Mouse (Mus musculus): ENCODE results near the gene Mybpc2.

Gene Mybpc2

GRCm38 (mm10) chr7:44485572-44486195 lies 38.8 kb downstream of the Mybpc2 start:
- no peak for DNase-seq (ENCODE audit: low read depth, low spot score)

- DNase-seq (ENCODE audit: low read depth, low spot score): peak; percentile 65
Measured at GRCm38 (mm10) chr7:44484841-44485571, 39.5 kb downstream of the Mybpc2 start.

GRCm38 (mm10) chr7:44484109-44484508 lies 40.3 kb downstream of the Mybpc2 start:
- DNase-seq (ENCODE audit: low read depth, low spot score): no peak

GRCm38 (mm10) chr7:44482836-44483435 lies 41.5 kb downstream of the Mybpc2 start:
- no peak for DNase-seq (ENCODE audit: low read depth, low spot score)

- DNase-seq (ENCODE audit: low read depth, low spot score): no peak
Measured at GRCm38 (mm10) chr7:44475046-44475614, 49.3 kb downstream of the Mybpc2 start.

- no peak for DNase-seq (ENCODE audit: low read depth, low spot score)
Measured at GRCm38 (mm10) chr7:44474419-44474818, 50.0 kb downstream of the Mybpc2 start.

GRCm38 (mm10) chr7:44472961-44473646 lies 51.4 kb downstream of the Mybpc2 start:
- no peak for DNase-seq (ENCODE audit: low read depth, low spot score)

- no peak for DNase-seq (ENCODE audit: low read depth, low spot score)
Measured at GRCm38 (mm10) chr7:44472558-44472885, 51.9 kb downstream of the Mybpc2 start.

- no peak for DNase-seq (ENCODE audit: low read depth, low spot score)
Measured at GRCm38 (mm10) chr7:44471880-44472557, 52.4 kb downstream of the Mybpc2 start.

- no peak for DNase-seq (ENCODE audit: low read depth, low spot score)
Measured at GRCm38 (mm10) chr7:44470696-44471612, 53.5 kb downstream of the Mybpc2 start.

- DNase-seq (ENCODE audit: low read depth, low spot score): no peak
Measured at GRCm38 (mm10) chr7:44469677-44470675, 54.5 kb downstream of the Mybpc2 start.

GRCm38 (mm10) chr7:44468644-44469285 lies 55.7 kb downstream of the Mybpc2 start:
- no peak for DNase-seq (ENCODE audit: low read depth, low spot score)

GRCm38 (mm10) chr7:44467811-44468411 lies 56.5 kb downstream of the Mybpc2 start, which contains the start of gene Josd2:
TSS of gene Josd2 (plus strand) at chr7:44467980.
- peak; percentile 90 for DNase-seq (ENCODE audit: low read depth, low spot score)

- DNase-seq (ENCODE audit: low read depth, low spot score): no peak
Measured at GRCm38 (mm10) chr7:44466888-44467311, 57.6 kb downstream of the Mybpc2 start.

- no peak for DNase-seq (ENCODE audit: low read depth, low spot score)
Measured at GRCm38 (mm10) chr7:44466006-44466887, 58.2 kb downstream of the Mybpc2 start.

GRCm38 (mm10) chr7:44465111-44465510 lies 59.3 kb downstream of the Mybpc2 start, which contains the start of gene Aspdh:
TSS of gene Aspdh (plus strand) at chr7:44465391.
- DNase-seq (ENCODE audit: low read depth, low spot score): no peak

GRCm38 (mm10) chr7:44464511-44464910 lies 59.9 kb downstream of the Mybpc2 start:
- DNase-seq (ENCODE audit: low read depth, low spot score): no peak
